Mouse (Mus musculus): ENCODE measurements at regions not wholly inside any gene's neighbourhood (a gene's known extent, or its start where the extent isn't known, plus 50 kb on each side); places are given as distances from the start of the nearest gene placed in this dataset.
A peak's percentile ranks its signal among the peaks of the same experiment; 100 is the strongest.

- WGBS, result 65% methylated on average over 2 of the region's 2 CpGs
- Histone ChIP-seq H3K4me2 (ENCODE audit: low read length) (no peak overlapping the region), H3K36me3 (ENCODE audit: control insufficient read depth, insufficient read depth, low read length) (no peaks in the 10 kb centered on the region), H3K4me1 (ENCODE audit: control insufficient read depth, insufficient read depth, low read length) (no peaks in the 10 kb centered on the region), H3K4me3 (replicated peaks; ENCODE audit: low read depth, low read length) (no peak overlapping the region), H3K9ac (replicated peaks; ENCODE audit: low read length) (no peak overlapping the region), H3K27ac (replicated peaks; ENCODE audit: low read depth, low read length) (no peak overlapping the region), H3K9me3 (ENCODE audit: control insufficient read depth, low read length) (no peaks in the 10 kb centered on the region), H3K27me3 (ENCODE audit: control insufficient read depth, insufficient read depth, low read length) (no peaks in the 10 kb centered on the region)
- DNase-seq, result no peak
- no peak for ATAC-seq (ENCODE audit: low FRiP score, low TSS enrichment)
Measured at GRCm38 (mm10) chr14:85965139-85965538, 1175.9 kb downstream of the Diaph3 start.

- ATAC-seq (ENCODE audit: low FRiP score, low TSS enrichment) (no peak), DNase-seq (no peak)
- H3K9ac ChIP-seq (replicated peaks; ENCODE audit: low read length), result no peak overlapping the region
- no peaks in the 10 kb centered on the region for H3K36me3 ChIP-seq (ENCODE audit: control insufficient read depth, insufficient read depth, low read length)
- no peak overlapping the region for H3K4me2 ChIP-seq (ENCODE audit: low read length)
- no peaks in the 10 kb centered on the region for H3K27me3 ChIP-seq (ENCODE audit: control insufficient read depth, insufficient read depth, low read length)
- H3K9me3 ChIP-seq (ENCODE audit: control insufficient read depth, low read length), result no peaks in the 10 kb centered on the region
- WGBS, result 84% methylated on average over 3 of the region's 3 CpGs
- no peaks in the 10 kb centered on the region for H3K4me1 ChIP-seq (ENCODE audit: control insufficient read depth, insufficient read depth, low read length)
- H3K4me3 ChIP-seq (replicated peaks; ENCODE audit: low read depth, low read length), result no peak overlapping the region
- no peak overlapping the region for H3K27ac ChIP-seq (replicated peaks; ENCODE audit: low read depth, low read length)
Measured at GRCm38 (mm10) chr14:85945707-85946313, 1195.2 kb downstream of the Diaph3 start.

GRCm38 (mm10) chr14:85942792-85943191, 1198.2 kb downstream of the Diaph3 start:
- Histone ChIP-seq H3K9me3 (ENCODE audit: control insufficient read depth, low read length) (no peaks in the 10 kb centered on the region), H3K9ac (replicated peaks; ENCODE audit: low read length) (no peak overlapping the region), H3K4me1 (ENCODE audit: control insufficient read depth, insufficient read depth, low read length) (no peaks in the 10 kb centered on the region), H3K27ac (replicated peaks; ENCODE audit: low read depth, low read length) (no peak overlapping the region), H3K4me2 (ENCODE audit: low read length) (no peak overlapping the region), H3K36me3 (ENCODE audit: control insufficient read depth, insufficient read depth, low read length) (no peaks in the 10 kb centered on the region), H3K4me3 (replicated peaks; ENCODE audit: low read depth, low read length) (no peak overlapping the region), H3K27me3 (ENCODE audit: control insufficient read depth, insufficient read depth, low read length) (no peaks in the 10 kb centered on the region)
- ATAC-seq (ENCODE audit: low FRiP score, low TSS enrichment) (no peak), DNase-seq (no peak)
- 82% methylated on average over 4 of the region's 4 CpGs for WGBS

GRCm38 (mm10) chr14:85940585-85940984, 1200.5 kb downstream of the Diaph3 start:
- no peaks in the 10 kb centered on the region for H3K9me3 ChIP-seq (ENCODE audit: control insufficient read depth, low read length)
- no peaks in the 10 kb centered on the region for H3K4me1 ChIP-seq (ENCODE audit: control insufficient read depth, insufficient read depth, low read length)
- ATAC-seq (ENCODE audit: low FRiP score, low TSS enrichment) (no peak), DNase-seq (no peak)
- H3K4me3 ChIP-seq (replicated peaks; ENCODE audit: low read depth, low read length), result no peak overlapping the region
- H3K36me3 ChIP-seq (ENCODE audit: control insufficient read depth, insufficient read depth, low read length), result no peaks in the 10 kb centered on the region
- no peak overlapping the region for H3K27ac ChIP-seq (replicated peaks; ENCODE audit: low read depth, low read length)
- no peak overlapping the region for H3K9ac ChIP-seq (replicated peaks; ENCODE audit: low read length)
- no peak overlapping the region for H3K4me2 ChIP-seq (ENCODE audit: low read length)
- H3K27me3 ChIP-seq (ENCODE audit: control insufficient read depth, insufficient read depth, low read length), result no peaks in the 10 kb centered on the region
- 87% methylated on average over 1 of the region's 1 CpGs for WGBS

- DNase-seq, result no peak
- no peak overlapping the region for H3K27ac ChIP-seq (replicated peaks; ENCODE audit: low read depth, low read length)
- no peaks in the 10 kb centered on the region for H3K36me3 ChIP-seq (ENCODE audit: control insufficient read depth, insufficient read depth, low read length)
- 79% methylated on average over 2 of the region's 2 CpGs for WGBS
- H3K4me3 ChIP-seq (replicated peaks; ENCODE audit: low read depth, low read length), result no peak overlapping the region
- H3K4me2 ChIP-seq (ENCODE audit: low read length), result no peak overlapping the region
- no peaks in the 10 kb centered on the region for H3K4me1 ChIP-seq (ENCODE audit: control insufficient read depth, insufficient read depth, low read length)
- no peaks in the 10 kb centered on the region for H3K27me3 ChIP-seq (ENCODE audit: control insufficient read depth, insufficient read depth, low read length)
- no peak for ATAC-seq (ENCODE audit: low FRiP score, low TSS enrichment)
- H3K9ac ChIP-seq (replicated peaks; ENCODE audit: low read length), result no peak overlapping the region
- no peaks in the 10 kb centered on the region for H3K9me3 ChIP-seq (ENCODE audit: control insufficient read depth, low read length)
Measured at GRCm38 (mm10) chr14:85935091-85935490, 1205.9 kb downstream of the Diaph3 start.

- no peaks in the 10 kb centered on the region for H3K4me1 ChIP-seq (ENCODE audit: control insufficient read depth, insufficient read depth, low read length)
- no peak overlapping the region for H3K9ac ChIP-seq (replicated peaks; ENCODE audit: low read length)
- no peaks in the 10 kb centered on the region for H3K9me3 ChIP-seq (ENCODE audit: control insufficient read depth, low read length)
- DNase-seq (peak; percentile 13), ATAC-seq (ENCODE audit: low FRiP score, low TSS enrichment) (no peak)
- no peak overlapping the region; the same call in 1 of the 2 replicates for H3K27ac ChIP-seq (replicated peaks; ENCODE audit: low read depth, low read length)
- 44% methylated on average over 5 of the region's 5 CpGs for WGBS
- no peaks in the 10 kb centered on the region for H3K36me3 ChIP-seq (ENCODE audit: control insufficient read depth, insufficient read depth, low read length)
- no peak overlapping the region for H3K4me3 ChIP-seq (replicated peaks; ENCODE audit: low read depth, low read length)
- H3K27me3 ChIP-seq (ENCODE audit: control insufficient read depth, insufficient read depth, low read length), result no peaks in the 10 kb centered on the region
- no peak overlapping the region for H3K4me2 ChIP-seq (ENCODE audit: low read length)
Measured at GRCm38 (mm10) chr14:85930387-85930786, 1210.6 kb downstream of the Diaph3 start.

- no peaks in the 10 kb centered on the region for H3K9me3 ChIP-seq (ENCODE audit: control insufficient read depth, low read length)
- no peak overlapping the region for H3K4me2 ChIP-seq (ENCODE audit: low read length)
- ATAC-seq (ENCODE audit: low FRiP score, low TSS enrichment), result no peak
- no peak overlapping the region for H3K9ac ChIP-seq (replicated peaks; ENCODE audit: low read length)
- H3K27me3 ChIP-seq (ENCODE audit: control insufficient read depth, insufficient read depth, low read length), result no peaks in the 10 kb centered on the region
- H3K4me3 ChIP-seq (replicated peaks; ENCODE audit: low read depth, low read length), result no peak overlapping the region
- WGBS, result 62% methylated on average over 4 of the region's 4 CpGs
- no peaks in the 10 kb centered on the region for H3K4me1 ChIP-seq (ENCODE audit: control insufficient read depth, insufficient read depth, low read length)
- no peaks in the 10 kb centered on the region for H3K36me3 ChIP-seq (ENCODE audit: control insufficient read depth, insufficient read depth, low read length)
- DNase-seq, result no peak
- no peak overlapping the region for H3K27ac ChIP-seq (replicated peaks; ENCODE audit: low read depth, low read length)
Measured at GRCm38 (mm10) chr14:85918894-85919293, 1222.1 kb downstream of the Diaph3 start.

- ATAC-seq (ENCODE audit: low FRiP score, low TSS enrichment), result no peak
- 62% methylated on average over 2 of the region's 2 CpGs for WGBS
- H3K27ac ChIP-seq (replicated peaks; ENCODE audit: low read depth, low read length), result no peak overlapping the region
- no peak overlapping the region for H3K4me3 ChIP-seq (replicated peaks; ENCODE audit: low read depth, low read length)
- H3K9ac ChIP-seq (replicated peaks; ENCODE audit: low read length), result no peak overlapping the region
- H3K27me3 ChIP-seq (ENCODE audit: control insufficient read depth, insufficient read depth, low read length), result no peaks in the 10 kb centered on the region
- H3K9me3 ChIP-seq (ENCODE audit: control insufficient read depth, low read length), result no peaks in the 10 kb centered on the region
- H3K4me1 ChIP-seq (ENCODE audit: control insufficient read depth, insufficient read depth, low read length), result no peaks in the 10 kb centered on the region
- DNase-seq, result no peak
- no peaks in the 10 kb centered on the region for H3K36me3 ChIP-seq (ENCODE audit: control insufficient read depth, insufficient read depth, low read length)
- no peak overlapping the region for H3K4me2 ChIP-seq (ENCODE audit: low read length)
Measured at GRCm38 (mm10) chr14:85915761-85916160, 1225.3 kb downstream of the Diaph3 start.

- ATAC-seq (ENCODE audit: low FRiP score, low TSS enrichment), result no peak
- Histone ChIP-seq H3K4me2 (ENCODE audit: low read length) (no peak overlapping the region), H3K27ac (replicated peaks; ENCODE audit: low read depth, low read length) (no peak overlapping the region), H3K9me3 (ENCODE audit: control insufficient read depth, low read length) (no peaks in the 10 kb centered on the region), H3K4me1 (ENCODE audit: control insufficient read depth, insufficient read depth, low read length) (no peaks in the 10 kb centered on the region), H3K9ac (replicated peaks; ENCODE audit: low read length) (no peak overlapping the region), H3K4me3 (replicated peaks; ENCODE audit: low read depth, low read length) (no peak overlapping the region), H3K27me3 (ENCODE audit: control insufficient read depth, insufficient read depth, low read length) (no peaks in the 10 kb centered on the region), H3K36me3 (ENCODE audit: control insufficient read depth, insufficient read depth, low read length) (no peaks in the 10 kb centered on the region)
- DNase-seq, result peak; percentile 50
- WGBS, result 94% methylated on average over 1 of the region's 1 CpGs
Measured at GRCm38 (mm10) chr14:85897890-85898289, 1243.1 kb downstream of the Diaph3 start.

Measured in midbrain, embryonic 14.5 days (tissue).